Mouse (Mus musculus) heart, adult 9 months (tissue): Measurements from ENCODE around the gene Pilrb1.
A peak's percentile ranks its signal among the peaks of the same experiment; 100 is the strongest.
"Not testable (repeated sequence)": the region's sequence is repeated elsewhere in the genome, so short reads cannot be mapped to it uniquely, and the experiment has no call there.

Experiments used
- DNase-seq, 2 experiments: peaks; one replicate each; pipeline ENCODE4 v3.0.0; 2022; ENCODE audit warnings: low spot score in 2 of 2

Pilrb1 gene

GRCm38 (mm10) chr5:137857960-137858710, at the start of gene Pilrb1:
Pilrb1 (minus strand) TSS chr5:137858106.
- peak; percentile 22 to 47 for DNase-seq

DNA sequence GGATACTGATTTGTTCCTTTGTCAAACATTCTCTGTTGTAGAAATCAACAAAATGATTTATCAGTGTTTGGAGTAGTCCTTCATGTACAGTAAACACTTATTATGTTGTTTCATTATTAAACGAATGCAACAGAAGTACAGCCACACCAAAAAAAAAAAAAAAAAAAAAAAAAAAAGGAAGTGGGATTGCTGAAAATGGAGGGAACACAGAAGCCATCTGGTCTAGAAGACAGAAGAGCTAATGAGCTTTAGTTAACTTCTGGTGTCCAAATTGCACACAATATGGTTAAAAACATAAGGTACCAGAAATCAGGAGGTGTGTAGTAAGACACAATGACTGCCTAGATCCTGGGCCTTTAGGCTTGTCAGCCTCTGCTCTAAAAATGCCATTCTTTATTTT, 39.9 kb upstream of the Pilrb1 start:
- no peak for DNase-seq

DNA sequence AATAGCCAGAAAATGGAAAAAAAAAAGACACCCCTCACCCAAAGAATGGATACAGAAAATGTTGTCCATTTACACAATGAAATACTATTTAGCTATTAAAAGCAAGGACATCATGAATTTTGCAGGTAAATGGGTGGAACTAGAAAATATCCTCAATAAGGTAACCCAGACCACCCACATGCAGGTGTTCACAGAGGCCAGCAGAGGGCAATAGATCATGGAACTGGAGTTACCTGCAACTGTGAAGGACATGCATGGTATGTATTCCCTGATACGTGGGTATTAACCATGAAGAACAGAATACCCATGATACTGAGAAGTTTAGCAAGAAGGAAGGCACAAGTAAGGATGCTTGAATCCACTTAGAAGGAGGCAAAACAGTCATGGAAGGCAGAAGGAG, 35.0 kb upstream of the Pilrb1 start:
- no peak for DNase-seq

DNA sequence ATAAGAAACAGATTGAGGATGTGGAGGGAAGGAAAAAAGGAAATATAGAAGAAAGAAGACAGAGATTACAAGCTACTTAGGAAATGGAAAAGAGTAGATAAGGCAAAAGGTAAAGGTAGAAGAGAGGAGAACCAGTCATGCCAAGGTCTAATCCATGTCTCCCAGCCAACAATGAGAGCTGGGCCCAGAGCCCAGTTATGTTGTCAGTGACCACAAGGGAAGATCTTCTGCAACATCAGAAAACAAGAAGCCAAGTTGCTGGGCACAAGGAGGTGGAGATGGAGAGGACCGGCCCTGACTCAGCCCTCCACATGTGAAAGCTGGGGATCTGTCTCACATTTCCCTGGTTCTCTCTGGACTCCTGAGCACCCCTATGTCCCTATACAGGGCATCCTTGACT, 29.8 kb upstream of the Pilrb1 start:
- no peak for DNase-seq

- DNase-seq = peak in 1 of 2 experiments; percentile 14
Measured at GRCm38 (mm10) chr5:137885894-137886293, 28.0 kb upstream of the Pilrb1 start.

DNA sequence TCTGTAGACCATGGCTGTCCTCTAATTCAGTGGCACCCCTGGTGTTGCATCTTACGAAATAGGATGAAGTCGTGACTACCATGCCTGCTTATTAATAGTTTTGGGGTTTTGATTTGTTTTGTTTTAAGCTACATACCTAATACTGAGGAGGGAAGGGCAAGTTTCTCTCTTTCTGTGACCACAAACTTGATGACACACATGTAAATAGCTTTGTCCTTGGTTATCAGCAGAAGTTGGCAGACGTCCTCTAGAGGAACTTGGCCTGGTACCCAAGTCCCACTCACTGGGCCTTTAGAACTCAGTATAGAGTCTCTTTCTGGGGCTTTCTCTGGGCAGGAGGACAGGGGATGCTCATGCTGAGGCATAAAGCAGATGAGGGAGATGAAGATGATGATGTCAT, 25.4 kb upstream of the Pilrb1 start:
- no peak for DNase-seq

GRCm38 (mm10) chr5:137882922-137883321, 25.0 kb upstream of the Pilrb1 start:
- DNase-seq = no peak

DNA sequence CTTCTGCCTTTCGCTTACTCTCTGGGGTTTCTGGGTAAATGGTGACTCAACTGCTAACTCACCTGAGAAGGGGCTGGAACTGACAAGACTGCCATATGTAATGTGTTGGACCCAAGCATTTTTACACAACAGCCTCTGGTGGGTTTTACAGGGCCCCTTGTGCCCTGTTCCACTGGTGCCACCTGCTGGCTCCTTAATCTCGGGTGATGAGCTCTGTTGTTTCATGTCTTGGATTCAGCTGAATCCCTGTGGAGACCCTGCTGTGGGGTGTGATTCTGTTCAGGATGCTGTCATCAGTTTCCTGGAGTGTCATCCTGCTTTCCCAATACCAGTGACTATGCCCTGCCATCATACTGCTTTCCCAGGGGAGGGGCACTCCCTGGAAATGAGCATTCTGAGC, 20.0 kb upstream of the Pilrb1 start:
- DNase-seq = no peak

GRCm38 (mm10) chr5:137875054-137875453, 17.1 kb upstream of the Pilrb1 start:
- DNase-seq = no peak

DNA sequence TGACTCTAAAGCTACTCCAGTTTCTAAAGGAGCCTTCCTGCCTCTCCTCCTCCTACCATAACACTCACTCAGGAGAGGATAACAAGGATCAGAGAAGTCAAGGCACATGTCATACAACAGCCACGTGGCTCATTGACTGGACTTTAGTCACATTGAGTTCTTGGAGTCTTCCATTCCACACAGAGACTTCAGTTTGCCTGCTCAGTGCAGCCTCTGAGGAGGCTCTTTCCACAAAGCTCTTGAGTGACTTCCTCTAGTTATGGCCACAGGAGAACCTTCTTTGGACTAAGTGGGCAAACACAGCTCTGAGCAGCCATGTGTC, 14.4 kb upstream of the Pilrb1 start:
- not testable (repeated sequence) for DNase-seq

GRCm38 (mm10) chr5:137871644-137872380, 13.9 kb upstream of the Pilrb1 start, which contains the start of gene Pilrb2:
Pilrb2 (minus strand) TSS chr5:137871815.
- not testable (repeated sequence) for DNase-seq

- not testable (repeated sequence) for DNase-seq
Measured at GRCm38 (mm10) chr5:137868600-137868999, 10.7 kb upstream of the Pilrb1 start.

DNA sequence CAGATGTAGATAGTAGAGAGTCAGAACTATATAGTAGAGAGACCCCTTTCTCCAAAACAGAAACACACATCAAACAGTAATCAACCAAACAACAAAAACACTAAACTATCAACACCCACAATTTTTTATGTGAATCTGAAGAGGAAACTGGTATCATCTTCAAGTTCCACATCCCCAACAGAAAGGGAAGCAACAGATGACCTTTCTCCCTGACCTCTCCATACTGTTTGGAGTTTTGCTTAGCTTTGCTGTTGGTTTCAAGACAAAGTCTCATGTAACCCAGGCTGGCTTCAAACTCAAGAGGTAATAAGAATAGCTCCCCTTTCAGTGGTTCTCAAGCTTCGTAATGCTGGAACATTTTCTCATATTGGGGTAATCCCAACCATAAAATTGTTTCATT, 6.1 kb upstream of the Pilrb1 start:
- not testable (repeated sequence) for DNase-seq

DNA sequence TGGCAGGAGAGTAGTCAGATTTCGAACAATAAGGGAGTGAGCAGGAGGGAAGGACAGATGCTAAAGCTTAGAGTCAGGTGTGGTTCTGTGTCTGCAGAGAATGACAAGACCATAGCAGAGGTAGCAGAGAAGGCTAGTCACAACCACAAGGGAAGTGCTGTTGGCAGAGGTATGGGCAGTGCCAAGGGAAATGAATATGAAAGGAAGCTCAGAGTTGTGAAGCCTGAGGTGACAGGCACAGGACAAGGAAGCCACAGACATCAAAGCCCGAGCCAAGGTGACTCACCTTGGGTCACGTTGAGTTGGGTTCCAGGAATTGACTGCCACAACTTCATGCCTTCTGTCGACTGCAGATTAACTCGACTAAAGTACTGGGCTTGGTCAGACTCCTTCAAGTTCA, 1.0 kb downstream of the Pilrb1 start:
- DNase-seq = not testable (repeated sequence)

DNA sequence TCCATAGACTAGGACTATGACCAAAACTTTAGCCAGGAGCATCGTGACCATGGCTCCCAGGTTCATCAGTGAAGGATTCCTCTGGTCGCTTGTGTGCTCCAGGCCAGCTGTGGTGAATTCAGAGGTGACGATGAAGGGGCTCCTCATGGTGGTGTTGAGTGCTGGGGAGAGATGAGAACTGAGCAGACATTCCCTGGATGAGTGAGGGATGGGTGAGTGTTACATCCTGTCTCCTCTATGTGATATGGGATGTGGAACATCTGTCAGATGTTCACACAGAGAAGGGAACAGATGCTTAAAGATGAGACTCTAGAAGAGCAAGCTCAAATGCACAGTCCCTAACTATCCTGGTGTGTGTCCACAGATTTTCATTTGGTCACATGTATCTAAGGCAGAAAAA, 3.0 kb downstream of the Pilrb1 start:
- DNase-seq = not testable (repeated sequence)

DNA sequence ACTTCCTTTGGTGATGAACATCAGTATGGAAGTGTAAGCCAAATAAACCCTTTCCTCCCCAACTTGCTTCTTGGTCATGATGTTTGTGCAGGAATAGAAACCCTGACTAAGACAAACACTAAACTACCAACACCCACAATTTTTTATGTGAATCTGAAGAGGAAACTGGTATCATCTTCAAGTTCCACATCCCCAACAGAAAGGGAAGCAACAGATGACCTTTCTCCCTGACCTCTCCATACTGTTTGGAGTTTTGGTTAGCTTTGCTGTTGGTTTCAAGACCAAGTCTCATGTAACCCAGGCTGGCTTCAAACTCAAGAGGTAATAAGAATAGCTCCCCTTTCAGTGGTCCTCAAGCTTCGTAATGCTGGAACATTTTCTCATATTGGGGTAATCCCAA, 7.6 kb downstream of the Pilrb1 start:
- DNase-seq = not testable (repeated sequence)

- not testable (repeated sequence) for DNase-seq
Measured at GRCm38 (mm10) chr5:137837110-137837509, 20.8 kb downstream of the Pilrb1 start.

DNA sequence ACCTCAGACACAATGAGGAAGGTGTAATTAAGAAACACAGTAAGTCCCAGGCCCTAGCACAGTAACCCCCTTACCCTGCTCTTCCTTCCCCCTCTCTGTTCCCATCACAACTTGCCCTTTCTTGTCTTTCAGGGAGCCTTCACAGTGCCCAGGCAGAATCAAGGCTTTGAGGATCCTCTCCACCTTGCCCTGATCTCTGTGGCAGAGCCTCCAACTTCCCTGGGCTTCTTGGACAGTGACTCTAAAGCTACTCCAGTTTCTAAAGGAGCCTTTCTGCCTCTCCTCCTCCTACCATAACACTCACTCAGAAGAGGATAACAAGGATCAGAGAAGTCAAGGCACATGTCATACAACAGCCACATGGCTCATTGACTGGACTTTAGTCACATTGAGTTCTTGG, 21.3 kb downstream of the Pilrb1 start:
- no peak for DNase-seq

DNA sequence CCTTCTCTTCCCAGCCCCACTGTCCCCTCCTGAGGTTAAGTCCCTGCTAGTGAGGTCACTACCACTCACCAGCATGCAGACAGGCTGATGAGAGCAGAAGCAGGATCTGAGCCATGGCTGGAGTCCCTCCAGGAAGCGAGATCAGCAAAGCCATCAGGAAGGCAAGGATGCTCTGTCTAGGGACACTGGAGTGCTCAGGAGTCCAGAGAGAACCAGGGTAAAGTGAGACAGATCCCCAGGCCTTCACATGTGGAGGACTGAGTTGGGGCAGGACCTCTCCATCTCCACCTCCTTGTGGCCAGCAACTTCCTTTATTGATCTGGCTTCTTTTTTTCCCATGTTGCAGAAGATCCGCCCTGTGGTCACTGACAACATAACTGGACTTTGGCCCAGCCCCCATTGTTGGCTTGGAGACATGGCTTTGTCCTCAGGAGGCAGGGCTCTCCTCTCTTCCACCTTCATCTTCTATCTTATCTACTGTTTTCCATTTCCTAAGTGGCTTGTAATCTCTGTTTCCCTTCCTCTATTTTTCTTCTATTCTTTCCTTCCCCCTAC, 21.9 kb downstream of the Pilrb1 start, which contains the start of gene Pilra:
Pilra (minus strand) TSS at position 316 of the 555 bp plus-strand sequence.
- DNase-seq = not testable (repeated sequence)

- no peak for DNase-seq
Measured at GRCm38 (mm10) chr5:137833500-137833899, 24.4 kb downstream of the Pilrb1 start.

- DNase-seq = peak in 1 of 2 experiments; percentile 27
Measured at GRCm38 (mm10) chr5:137831506-137831905, 26.4 kb downstream of the Pilrb1 start.

DNA sequence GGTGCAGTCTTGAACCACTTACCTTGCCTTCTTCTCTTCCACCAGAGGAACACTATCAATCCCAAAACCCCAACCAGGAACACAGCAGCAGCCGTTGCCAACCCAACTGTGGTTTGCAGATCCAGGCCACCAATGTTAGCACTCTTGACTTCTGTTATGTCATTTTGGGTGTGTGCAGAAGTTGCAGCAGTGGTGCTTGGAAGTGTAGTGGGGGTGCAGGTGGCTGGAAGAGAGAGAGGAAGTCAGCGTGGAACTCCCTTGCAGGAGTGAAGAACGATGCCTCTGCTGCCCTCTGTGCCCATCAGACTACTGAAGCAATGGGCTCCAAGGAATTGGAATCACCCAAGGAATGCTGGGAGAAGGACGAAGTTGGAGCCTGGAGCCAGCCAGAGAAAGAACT, 26.8 kb downstream of the Pilrb1 start:
- DNase-seq = no peak

GRCm38 (mm10) chr5:137830238-137830637, 27.7 kb downstream of the Pilrb1 start:
- DNase-seq = peak; percentile 11 to 29
